Mouse (Mus musculus) cerebellum, adult 2 months (tissue): ENCODE data around the gene St6galnac3.

Experiments
- CTCF ChIP-seq: fragments of 200-500 bp; IDR thresholded peaks from 2 replicates; pipeline ENCODE4 v1.5.1; 2011; ENCODE audit warnings: low read depth, mild to moderate bottlenecking, control low read depth, low read length, moderate library complexity, borderline replicate concordance; ENCODE audit not compliant: insufficient read depth
- POLR2A ChIP-seq: fragments of 200-500 bp; IDR thresholded peaks from 2 replicates; pipeline ENCODE4 v1.6.1; 2011; ENCODE audit warnings: low read length, control low read depth, borderline replicate concordance; ENCODE audit not compliant: insufficient read depth

GRCm38 (mm10) chr3:153594531-153594930 is 130.4 kb downstream of the St6galnac3 start:
- no peak for TF ChIP-seq POLR2A
- TF ChIP-seq CTCF: no peak
